22 mouse cellular contexts compared by ENCODE assay signal in the genomic region with DNA sequence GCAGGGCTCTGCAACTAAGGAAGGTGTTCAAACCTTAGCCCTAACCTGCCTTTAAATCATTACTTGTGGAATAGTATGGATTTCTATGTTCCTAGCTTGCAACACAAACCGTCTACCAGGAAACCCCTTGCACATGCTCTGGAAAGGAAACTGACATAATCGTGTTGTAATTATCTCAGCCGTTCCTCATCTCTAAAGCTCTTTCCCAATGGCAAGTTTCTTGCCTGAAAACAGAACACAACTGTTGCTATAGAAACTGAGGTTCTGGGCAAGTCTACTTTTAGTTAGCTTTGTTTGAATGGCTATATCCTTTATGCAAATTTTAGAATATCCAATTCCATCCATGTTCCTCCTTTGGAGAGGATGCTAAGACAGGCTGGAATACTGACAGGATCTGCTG.
DNase-seq lines count a peak whose midpoint lies in the region; ATAC-seq lines count a peak whose summit lies in the region.
"Had no signal": no experiment of that assay in that cellular context is flagged by ENCODE, and none has a peak within 500 bp of the region (broad histone marks: within the 10 kb centered on the region; RNA-seq: fewer than 3 reads in every experiment).

No protein-coding gene starts in this region.

- H3K4me3 ChIP-seq in heart, embryonic 16.5 days (ENCODE audit: low read length): no peak overlapping the region
- H3K4me3 ChIP-seq in heart, embryonic 11.5 days (ENCODE audit: low read depth, low read length): no peak overlapping the region
- H3K4me3 ChIP-seq in hindbrain, embryonic 12.5 days: no peak overlapping the region
- H3K4me3 ChIP-seq: embryonic facial prominence, embryonic 10.5 days; gastrocnemius, adult 2 months; heart, embryonic 15.5 days; kidney, embryonic 15.5 days; neural tube, embryonic 13.5 days; stomach, embryonic 15.5 days had no signal

- H3K9me3 ChIP-seq in heart, embryonic 16.5 days (replicated peaks; ENCODE audit: control insufficient read depth, low read length): no peaks in the 10 kb centered on the region
- H3K9me3 ChIP-seq in heart, embryonic 11.5 days (replicated peaks; ENCODE audit: control insufficient read depth, low read length): no peaks in the 10 kb centered on the region
- no peaks in the 10 kb centered on the region for H3K9me3 ChIP-seq in hindbrain, embryonic 12.5 days (replicated peaks)
- H3K9me3 ChIP-seq: embryonic facial prominence, embryonic 10.5 days; heart, embryonic 15.5 days; kidney, embryonic 15.5 days; neural tube, embryonic 13.5 days; stomach, embryonic 15.5 days had no signal

- H3K4me2 ChIP-seq in heart, embryonic 16.5 days (ENCODE audit: low read depth, low read length): no peak overlapping the region
- H3K4me2 ChIP-seq in heart, embryonic 11.5 days: no peak overlapping the region
- no peak overlapping the region for H3K4me2 ChIP-seq in hindbrain, embryonic 12.5 days (replicated peaks)
- H3K4me2 ChIP-seq: heart, embryonic 15.5 days; kidney, embryonic 15.5 days; lung, embryonic 14.5 days; neural tube, embryonic 13.5 days; stomach, embryonic 15.5 days had no signal

- no peak for ATAC-seq in heart, embryonic 16.5 days (replicated peaks; ENCODE audit: extremely low read depth, insufficient read depth, low FRiP score)
- ATAC-seq in heart, embryonic 11.5 days (replicated peaks; ENCODE audit: insufficient number of reproducible peaks, low FRiP score, low TSS enrichment): no peak
- peak; percentile 93 for ATAC-seq in megakaryocyte, adult 5-6 weeks (ENCODE audit: poor library complexity, severe bottlenecking)
- ATAC-seq in hindbrain, embryonic 12.5 days (ENCODE audit: low FRiP score): no peak
- ATAC-seq: hindbrain, postnatal 0 days; intestine, postnatal 0 days; Patski had no signal

- peak overlapping the region; percentile 18; the same call in 1 of the 2 replicates for H3K27ac ChIP-seq in heart, embryonic 16.5 days (ENCODE audit: low read length)
- no peak overlapping the region for H3K27ac ChIP-seq in heart, embryonic 11.5 days (ENCODE audit: low read depth, low read length)
- no peak overlapping the region for H3K27ac ChIP-seq in hindbrain, embryonic 12.5 days
- H3K27ac ChIP-seq: embryonic facial prominence, embryonic 10.5 days; gastrocnemius, adult 2 months; heart, embryonic 15.5 days; hindbrain, postnatal 0 days; kidney, embryonic 15.5 days; neural tube, embryonic 13.5 days; stomach, embryonic 15.5 days had no signal

- H3K36me3 ChIP-seq in heart, embryonic 16.5 days (ENCODE audit: control insufficient read depth, insufficient read depth): peaks cover 5% of the 10 kb centered on the region; the same call in 1 of the 2 replicates
- peaks cover 6% of the 10 kb centered on the region for H3K36me3 ChIP-seq in heart, embryonic 11.5 days (ENCODE audit: control insufficient read depth, insufficient read depth, low read length)
- H3K36me3 ChIP-seq in hindbrain, embryonic 12.5 days: 0 out of 2 replicates have a peak, but pooled peaks cover 10% of the 10 kb centered on the region
- H3K36me3 ChIP-seq: neural tube, embryonic 13.5 days had no signal

- peaks cover 5% of the 10 kb centered on the region for H3K4me1 ChIP-seq in heart, embryonic 16.5 days (ENCODE audit: control insufficient read depth, insufficient read depth, low read length)
- H3K4me1 ChIP-seq in heart, embryonic 11.5 days (ENCODE audit: control insufficient read depth, insufficient read depth, low read length): peaks cover 9% of the 10 kb centered on the region; the same call in 1 of the 2 replicates
- no peaks in the 10 kb centered on the region for H3K4me1 ChIP-seq in hindbrain, embryonic 12.5 days
- H3K4me1 ChIP-seq: embryonic facial prominence, embryonic 10.5 days; kidney, embryonic 15.5 days; stomach, embryonic 15.5 days had no signal

- DNase-seq in lung, postnatal 36 days: peak; percentile 40
- no peak for DNase-seq in lung, adult 18-20 months
- no peak for DNase-seq in urinary bladder, postnatal 10 days (ENCODE audit: low spot score)
- DNase-seq: adrenal gland, adult 8-10 months; gastrocnemius, adult 2 months; heart, adult 18-20 months; kidney, postnatal 4 days; lung, embryonic 14.5 days; midbrain, embryonic 14.5 days; thymus, adult 18-20 months had no signal

- no peak overlapping the region for H3K9ac ChIP-seq in heart, embryonic 16.5 days (ENCODE audit: low read length)
- no peak overlapping the region for H3K9ac ChIP-seq in heart, embryonic 11.5 days (ENCODE audit: low read depth, low read length)
- no peak overlapping the region for H3K9ac ChIP-seq in hindbrain, embryonic 12.5 days
- H3K9ac ChIP-seq: heart, embryonic 15.5 days; kidney, embryonic 15.5 days; lung, embryonic 14.5 days; neural tube, embryonic 13.5 days; stomach, embryonic 15.5 days had no signal

- 66% methylated on average over 3 of the region's 3 CpGs for WGBS in heart, embryonic 16.5 days
- 72% methylated on average over 3 of the region's 3 CpGs for WGBS in heart, embryonic 11.5 days (ENCODE audit: insufficient replicate concordance)
- WGBS in hindbrain, embryonic 12.5 days: 88% methylated on average over 3 of the region's 3 CpGs

- no peaks in the 10 kb centered on the region for H3K27me3 ChIP-seq in heart, embryonic 16.5 days (ENCODE audit: control insufficient read depth, insufficient read depth, low read length)
- no peaks in the 10 kb centered on the region for H3K27me3 ChIP-seq in heart, embryonic 11.5 days (ENCODE audit: control insufficient read depth, insufficient read depth, low read length)
- H3K27me3 ChIP-seq in hindbrain, embryonic 12.5 days: no peaks in the 10 kb centered on the region
- H3K27me3 ChIP-seq: heart, embryonic 15.5 days; kidney, embryonic 15.5 days; neural tube, embryonic 13.5 days; Patski; stomach, embryonic 15.5 days had no signal
